Mouse (Mus musculus): ENCODE measurements around the gene Lipe.
A peak's percentile ranks its signal among the peaks of the same experiment; 100 is the strongest.
"Not testable (repeated sequence)": the region's sequence is repeated elsewhere in the genome, so short reads cannot be mapped to it uniquely, and the experiment has no call there.

Gene Lipe

DNA sequence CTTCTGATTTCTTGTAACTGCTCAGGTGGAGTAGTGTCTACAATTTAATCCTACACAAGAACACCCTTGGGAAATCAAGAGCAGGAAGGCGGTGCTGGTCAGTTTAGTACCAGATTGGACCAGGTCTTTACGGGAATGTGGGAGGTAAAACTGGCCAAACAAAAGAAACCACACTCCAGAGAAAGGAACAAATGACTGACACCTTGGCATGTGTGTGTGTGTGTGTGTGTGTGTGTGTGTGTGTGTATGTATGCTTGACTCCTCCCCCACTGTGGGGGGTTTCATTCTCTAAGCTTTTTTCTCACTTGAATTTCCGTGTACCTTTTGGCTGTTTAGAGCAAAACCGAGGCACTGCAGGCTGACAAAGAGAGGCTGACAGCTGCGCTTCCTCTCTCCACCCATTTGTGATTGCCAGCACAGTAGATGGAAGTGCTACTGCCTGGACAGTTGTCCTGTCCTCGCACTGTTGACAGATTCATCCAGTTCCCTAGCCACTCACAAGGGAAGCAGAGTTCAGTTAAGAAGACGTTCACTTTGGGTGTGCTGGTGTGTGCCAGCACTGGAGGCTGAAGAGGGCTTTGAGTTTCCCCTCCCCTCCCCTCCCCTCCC, 14.4 kb upstream of the Lipe start, which contains the start of gene Cxcl17:
Gene Cxcl17, minus strand, starts transcription at position 54 of the 609 bp plus-strand sequence.
- no peak for DNase-seq (ENCODE audit: low spot score)

DNA sequence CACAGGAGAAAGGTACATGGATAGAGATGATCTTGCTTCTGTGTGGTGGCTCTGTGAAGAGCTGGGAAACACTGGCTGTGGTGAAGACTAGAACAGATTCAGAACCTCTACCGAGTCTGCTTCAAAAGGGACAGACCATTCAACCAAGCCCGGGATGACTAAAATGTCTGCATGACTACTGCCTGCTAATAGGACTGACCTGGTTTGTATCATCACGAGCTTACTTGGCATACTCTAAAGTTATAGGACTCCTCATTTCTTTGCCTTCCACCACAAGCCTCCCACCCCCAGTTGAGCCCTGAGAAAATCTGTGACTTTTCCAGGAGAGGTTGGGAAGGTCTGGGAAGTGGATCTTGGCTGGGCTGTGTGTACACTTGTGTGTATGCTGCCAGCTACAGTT, 13.4 kb upstream of the Lipe start:
- DNase-seq (ENCODE audit: low spot score), result no peak

DNA sequence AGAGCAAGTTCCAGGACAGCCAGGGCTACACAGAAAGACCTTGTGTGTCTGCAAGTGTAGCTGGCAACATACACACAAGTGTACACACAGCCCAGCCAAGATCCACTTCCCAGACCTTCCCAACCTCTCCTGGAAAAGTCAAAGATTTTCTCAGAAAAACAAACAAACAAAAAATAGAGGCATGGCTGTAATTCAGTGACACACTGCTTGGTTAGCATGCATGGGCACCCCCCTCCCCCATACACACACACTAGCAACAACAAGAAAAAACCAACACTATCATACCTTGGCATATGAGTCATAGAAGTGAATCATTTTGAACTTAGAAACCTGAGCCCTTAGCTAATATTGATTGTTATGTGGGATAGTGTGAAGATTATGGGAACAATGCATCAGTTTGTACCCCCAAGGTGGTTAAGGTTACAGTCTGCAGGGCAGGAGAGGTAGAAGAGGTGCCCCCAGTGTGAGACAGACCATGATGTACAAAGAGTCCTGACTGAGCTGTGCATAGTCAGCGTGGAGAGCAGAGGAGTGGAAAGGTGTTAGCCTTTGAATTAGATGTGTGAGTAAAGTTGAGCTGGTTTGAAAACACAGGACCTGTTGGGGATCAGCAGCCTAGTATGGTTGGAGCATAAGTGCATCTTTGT, 12.6 kb upstream of the Lipe start:
- DNase-seq (ENCODE audit: low spot score), result no peak

DNA sequence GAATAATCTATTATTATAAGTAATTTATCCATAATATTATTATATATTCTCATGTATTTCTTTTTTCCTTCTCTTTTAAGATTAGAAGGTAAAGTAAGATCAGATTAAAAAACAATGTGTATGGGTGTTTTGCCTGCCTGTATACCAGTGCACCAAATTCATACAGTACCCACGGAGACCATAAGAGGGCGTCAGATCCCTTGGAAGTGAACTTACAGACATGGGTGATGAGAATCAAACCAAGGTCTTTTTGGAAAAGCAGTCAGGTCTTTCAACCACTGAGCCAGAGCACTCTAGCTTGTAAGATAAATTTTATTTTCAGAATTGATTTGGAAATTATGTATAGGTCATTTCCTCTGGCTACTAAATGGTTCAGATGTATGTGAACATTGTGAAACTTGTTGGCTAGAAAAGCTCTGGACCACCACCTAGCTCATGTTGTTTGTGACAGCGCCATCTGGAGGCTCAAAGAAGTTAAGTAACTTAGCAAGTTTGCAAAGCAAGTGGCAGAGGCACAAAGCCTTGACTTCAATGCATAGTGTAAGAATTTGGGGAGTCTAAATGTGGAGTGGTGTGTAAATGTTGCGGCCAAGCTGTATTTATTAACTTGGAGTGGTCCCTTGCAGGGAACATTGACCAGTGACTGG, 10.7 kb upstream of the Lipe start:
- no peak for DNase-seq (ENCODE audit: low spot score)

DNA sequence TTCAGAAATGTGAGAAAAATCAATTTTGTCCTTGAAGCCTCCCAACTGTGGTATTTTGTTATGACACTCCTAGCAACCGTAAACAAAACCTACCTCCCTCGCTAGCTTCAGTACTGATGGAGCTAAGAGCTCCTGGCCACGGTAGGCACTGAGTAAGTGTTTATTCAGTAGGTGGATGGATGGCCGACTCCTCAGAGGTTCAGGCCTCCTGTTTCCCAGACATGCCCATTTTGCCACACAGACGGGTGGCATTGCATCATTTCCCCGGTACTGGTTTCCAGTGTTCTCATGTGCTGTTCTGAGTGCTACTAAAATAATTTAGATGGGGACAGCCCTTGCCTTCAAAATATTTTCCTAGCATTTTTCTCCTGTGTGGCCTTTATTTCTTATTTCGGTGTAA, 8.0 kb upstream of the Lipe start:
- DNase-seq (ENCODE audit: low spot score), result no peak

DNA sequence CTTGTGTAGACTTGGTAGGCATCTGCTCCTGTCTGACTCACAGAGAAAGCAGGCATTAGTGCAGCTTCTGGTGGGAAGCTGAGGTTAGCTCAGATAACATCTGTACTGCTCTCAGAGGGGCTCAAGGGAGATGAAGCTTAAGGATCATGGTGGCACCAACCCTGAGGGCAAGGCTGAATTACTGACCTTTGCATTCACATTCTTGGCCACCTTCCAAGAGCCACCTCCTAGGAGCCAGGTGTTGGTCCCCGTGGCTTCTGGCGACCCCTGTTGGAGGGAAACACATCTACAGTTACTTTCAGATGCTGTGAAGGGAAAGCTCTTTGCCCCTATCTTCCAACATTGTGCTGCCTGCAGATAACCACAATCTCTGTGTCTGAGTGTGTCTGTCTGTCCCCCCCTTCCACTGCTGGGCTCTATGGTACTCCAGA, 4.2 kb upstream of the Lipe start:
- DNase-seq (ENCODE audit: low spot score), result peak; percentile 54

DNA sequence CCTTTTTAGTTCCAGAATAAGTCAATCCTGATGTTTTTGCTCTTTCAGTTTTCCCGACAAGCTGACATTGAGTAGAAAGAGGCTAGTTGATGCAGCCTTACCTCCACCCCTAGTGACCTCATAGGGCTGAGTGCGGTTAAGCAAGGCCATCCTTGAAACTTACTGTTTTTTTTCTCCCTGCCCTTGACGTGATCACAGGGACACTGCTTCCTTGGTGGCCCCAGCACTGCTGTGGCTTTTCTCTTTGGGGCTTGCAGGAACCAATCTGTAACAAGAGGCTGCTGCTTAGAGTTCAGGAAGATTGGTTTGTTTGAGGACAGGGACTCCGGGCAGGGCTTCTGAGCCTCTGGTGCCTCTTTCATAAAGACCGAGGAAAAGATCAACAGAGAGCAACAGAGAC, 3.5 kb upstream of the Lipe start:
- no peak for DNase-seq (ENCODE audit: low spot score)

DNA sequence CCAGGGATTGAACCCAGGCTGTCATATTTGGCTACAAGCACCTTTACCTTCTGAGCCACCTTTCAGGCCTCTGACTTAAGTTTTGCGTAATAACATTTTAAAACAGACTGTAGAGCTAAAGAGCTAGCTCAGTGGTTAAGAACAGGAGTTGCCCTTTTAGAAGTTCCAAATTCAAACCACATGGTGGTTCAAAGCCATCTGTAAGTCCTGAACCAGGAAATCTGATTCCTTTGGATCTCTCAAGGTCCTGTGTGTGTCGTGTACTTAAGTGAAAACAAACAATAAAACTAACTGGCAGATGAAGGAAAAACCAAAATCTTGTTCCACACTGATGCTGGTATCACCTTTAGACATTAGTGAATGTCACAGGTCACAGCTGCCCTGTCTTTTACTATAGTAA, 3.0 kb upstream of the Lipe start:
- DNase-seq (ENCODE audit: low spot score), result no peak

DNA sequence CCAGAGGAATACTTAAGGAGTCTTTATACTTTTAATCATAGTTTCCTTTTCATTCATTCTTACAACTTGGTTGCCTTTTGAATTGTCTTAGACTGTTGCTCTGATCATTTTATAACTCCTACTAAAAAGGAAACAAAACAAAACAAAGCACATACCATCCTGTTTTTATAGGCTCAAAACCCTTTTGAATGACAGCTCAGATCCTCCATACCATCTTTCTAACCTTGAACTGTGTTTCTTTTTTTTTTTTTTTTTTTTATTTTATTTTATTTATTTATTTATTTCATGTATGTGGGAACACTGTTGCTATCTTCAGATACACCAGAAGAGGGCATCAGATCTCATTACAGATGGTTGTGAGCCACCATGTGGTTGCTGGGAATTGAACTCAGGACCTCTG, 518 bp upstream of the Lipe start:
- not testable (repeated sequence) for DNase-seq (ENCODE audit: low spot score)

DNA sequence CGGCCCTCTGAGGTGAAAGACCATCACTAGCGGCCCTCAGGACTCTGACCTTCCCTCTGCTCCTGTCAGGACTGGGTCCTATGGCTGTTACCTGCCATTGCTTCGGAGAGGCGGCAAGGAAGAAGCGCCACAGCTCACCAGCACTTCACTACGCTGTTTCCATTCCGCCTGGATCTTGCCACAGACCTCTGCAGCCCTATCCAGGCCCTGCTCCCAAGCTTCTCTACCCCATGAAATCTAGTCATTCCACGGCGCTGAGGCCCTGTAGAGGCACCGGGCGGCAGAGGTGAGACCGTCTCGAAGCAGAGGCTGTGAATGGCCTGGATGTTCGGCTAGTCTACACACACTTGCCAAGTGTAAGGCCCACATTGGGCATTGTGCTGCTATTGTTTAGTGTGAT, 1.9 kb downstream of the Lipe start:
- no peak for DNase-seq (ENCODE audit: low spot score)

DNA sequence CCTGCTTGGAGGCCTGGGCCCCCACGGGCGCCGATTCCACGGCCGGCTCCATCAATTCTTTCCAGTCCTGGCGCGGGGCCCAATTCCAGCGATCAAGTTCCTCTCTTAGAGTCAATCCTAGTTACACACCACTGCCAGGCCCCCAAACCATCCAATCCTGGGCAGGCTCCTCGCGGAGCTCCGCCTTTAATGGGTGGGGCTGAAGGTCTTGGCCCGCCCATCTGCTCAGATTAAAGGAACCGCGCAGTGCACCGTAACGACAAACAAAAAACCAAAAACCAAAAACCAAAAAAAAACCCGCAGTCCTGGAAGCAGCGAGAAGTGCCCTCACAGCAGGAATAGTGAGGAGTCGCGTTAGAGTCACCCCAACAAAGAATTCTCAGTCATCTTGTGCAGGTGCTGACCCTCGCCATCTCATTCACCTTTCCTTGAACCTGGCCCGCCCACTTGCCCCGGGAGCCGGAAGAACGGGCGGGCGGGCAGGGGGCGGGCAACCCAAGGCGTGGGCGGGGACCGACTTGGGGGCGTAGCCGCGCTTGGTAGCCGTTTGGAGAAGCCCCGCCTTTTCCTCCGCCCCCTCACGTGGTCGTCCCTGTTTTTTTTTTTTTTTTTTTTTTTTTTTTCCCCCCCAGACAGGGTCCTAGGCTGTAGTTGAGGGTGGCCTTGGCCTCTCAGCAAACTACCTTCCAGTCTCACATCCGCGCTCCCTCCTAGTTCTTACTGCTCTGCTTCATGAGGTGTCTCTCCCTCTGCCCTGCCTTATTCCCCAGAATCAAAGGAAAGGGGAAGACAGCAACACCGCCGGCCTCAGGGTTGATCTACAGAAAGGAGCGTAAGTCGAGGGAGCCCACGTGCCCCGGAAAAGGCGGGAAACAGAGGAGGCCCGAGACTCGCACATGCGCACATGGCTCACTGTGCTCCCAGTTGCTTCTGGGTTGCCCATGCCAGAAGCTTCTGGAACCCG, 2.7 kb downstream of the Lipe start:
- peak; percentile 94 for DNase-seq (ENCODE audit: low spot score)

DNA sequence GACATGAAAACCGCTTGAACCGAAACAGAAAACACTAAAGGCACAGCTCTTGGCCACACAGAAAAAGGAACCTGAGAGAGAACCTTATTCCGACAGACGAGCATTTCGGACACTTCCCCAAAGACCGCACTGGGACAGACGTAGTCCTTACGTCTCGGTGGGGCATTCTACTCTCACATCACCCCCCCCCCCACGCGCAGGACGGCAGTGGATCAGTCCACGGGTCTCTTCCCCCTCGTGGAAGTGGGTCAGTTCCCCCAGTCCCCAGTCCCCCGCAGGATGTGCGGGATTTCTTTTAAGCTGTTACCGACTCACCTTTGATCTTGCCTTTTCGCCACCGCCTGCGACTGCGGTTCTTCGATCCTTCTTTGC, 3.3 kb downstream of the Lipe start:
- no peak for DNase-seq (ENCODE audit: low spot score)

DNA sequence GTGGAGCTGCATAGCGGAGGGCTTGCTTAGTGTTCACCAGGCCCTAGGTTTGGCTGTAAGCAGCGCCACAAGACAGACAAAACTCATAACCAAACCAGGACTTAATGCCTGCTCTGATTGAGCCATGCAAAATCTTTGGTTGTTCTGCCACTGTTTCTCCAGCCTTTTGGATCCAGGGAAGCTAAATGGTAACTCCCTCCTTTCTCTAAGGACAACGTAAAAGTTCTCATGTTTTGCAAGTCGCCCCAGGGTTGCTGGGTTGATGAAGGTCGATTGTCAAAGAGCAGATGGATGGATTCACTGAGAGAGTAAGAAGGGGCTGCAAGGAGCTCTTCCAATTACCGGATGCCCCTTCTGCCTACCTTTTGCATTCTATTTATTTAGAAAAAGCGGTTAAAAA, 3.8 kb downstream of the Lipe start:
- no peak for DNase-seq (ENCODE audit: low spot score)

DNA sequence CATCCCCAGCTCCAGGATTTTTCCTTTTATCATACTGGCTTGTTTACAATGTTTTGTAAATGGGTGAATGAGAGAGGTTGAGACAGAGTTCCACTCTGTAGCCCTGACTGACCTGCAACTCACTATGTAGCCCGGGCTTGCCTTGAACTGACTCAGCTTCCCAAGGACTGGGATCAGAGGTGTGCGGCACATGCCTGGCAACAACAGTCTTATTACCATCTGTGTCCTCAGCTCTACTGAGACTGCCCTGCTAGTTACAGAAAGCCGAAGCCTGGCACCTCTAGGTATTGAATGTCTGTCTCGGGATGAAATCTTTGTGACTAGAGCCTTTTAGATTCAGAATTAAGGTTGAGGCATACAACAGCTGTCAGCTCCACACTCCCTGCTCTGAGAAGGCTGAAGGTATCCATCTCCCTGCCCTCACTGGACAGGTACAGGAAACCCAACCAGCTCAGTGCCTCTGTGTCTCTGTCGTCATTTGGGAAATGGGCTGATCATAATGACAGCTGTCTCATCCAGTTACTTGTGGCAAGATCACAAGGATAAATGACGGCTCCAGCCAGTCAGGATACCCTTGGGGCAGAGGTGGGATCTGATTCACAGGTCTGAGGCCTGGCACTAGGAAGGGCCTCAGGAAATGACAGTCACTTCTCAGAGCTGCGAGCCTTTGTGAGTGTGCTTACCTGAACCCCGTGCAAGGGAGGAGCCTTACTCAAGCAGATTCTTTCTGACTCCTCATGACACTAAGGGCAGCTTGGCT, 4.9 kb downstream of the Lipe start:
- DNase-seq (ENCODE audit: low spot score), result peak; percentile 23

DNA sequence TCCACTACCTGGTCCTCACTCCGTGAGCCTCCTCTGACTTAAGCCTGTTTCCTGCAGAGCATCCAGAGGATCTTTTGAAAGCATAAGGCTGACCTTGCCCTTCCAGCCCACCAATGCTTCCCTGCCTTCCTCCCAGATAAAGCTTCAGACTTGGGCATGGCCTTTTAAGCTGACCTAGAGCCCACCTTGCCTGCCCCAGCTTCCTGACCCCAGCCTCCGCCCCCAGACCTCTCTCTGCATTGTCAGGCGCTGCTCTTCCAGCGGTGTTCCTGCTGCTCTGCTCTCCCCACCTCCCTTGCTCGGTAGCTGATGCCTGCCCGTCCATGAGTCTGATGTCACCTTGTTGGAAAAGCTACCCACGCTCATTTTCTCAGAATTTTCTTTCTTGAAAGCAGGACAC, 5.7 kb downstream of the Lipe start:
- DNase-seq (ENCODE audit: low spot score), result no peak

DNA sequence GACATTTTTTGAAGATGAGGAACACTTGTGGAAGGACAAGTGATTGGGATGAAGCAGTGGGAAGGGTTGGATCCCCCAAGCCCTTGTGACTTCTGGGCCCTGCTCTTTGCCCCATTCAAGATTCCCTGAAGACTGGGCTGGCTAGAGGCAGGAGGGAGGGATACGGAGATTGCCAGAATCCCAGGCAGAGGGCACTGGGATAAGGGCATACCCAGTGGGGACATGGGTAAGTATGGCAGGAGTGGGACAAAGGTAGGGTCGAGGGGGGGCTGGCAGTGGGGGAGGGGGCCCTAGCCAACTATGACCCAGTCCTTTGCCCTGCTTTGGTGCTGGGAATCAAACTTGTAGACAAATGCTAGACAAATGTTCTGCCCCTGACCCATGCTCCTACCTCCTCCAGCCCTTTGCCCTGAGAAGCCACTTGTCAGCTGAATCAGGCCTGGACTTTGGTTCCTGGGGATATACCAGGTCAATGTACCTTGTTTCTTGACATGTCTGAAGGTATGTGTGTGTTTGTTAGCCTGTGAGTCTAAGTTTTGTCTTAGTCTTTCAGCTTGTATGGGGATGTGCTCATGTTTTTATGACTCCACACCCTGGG, 6.6 kb downstream of the Lipe start:
- DNase-seq (ENCODE audit: low spot score), result peak; percentile 59

DNA sequence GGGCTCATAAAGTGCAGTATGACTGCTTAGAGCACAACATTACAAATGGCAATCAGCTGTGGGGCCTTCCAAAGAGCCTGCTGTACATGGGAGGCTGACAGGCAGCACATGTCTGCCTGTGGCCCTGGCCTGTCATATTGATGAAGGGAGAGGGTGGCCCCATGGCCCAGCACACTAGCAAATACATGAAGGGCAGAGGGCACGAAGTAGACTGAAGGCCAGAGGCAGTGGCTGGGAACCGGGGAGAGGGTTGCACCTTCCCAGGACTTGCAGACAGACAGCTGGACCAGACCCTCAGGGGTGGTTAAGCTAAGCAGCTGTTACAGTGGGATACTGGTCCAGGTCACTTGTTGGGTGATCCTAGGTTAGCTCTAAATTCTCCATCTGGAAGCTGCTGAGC, 7.5 kb downstream of the Lipe start:
- no peak for DNase-seq (ENCODE audit: low spot score)

DNA sequence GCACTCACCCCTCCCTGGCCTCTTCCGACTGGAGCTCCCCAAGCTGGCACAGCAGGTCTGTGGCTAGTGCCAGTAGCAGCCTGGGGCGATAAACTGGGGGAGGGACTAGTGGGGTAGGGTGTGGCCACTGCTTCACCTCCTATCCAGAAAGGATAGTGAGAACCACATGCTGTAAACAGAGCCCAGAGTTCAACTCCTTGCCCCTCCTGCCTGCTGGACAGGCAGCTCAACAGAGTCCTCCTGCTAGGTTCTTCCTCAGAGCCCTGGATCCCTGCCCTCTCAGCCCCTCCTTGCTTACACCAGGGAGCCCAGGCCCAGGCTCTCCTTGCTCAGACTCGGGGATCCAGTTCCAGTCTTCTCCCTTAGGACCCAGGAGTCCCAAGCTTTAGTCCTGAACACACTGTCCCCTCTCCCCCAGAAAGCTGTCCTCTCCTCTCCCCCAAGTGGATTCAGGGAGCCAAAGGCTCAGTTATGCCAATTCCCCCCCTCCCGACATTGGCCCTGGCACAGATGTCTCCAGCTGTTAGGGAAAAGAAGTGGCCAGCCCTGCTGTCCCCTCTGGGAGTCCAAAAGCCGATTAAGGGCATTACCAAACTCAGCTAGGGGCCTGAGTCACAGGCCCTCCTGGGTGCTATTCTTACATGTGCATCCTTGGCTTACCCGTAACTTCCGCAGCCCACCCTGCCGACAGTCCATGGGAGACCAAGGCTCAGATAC, 8.3 kb downstream of the Lipe start:
- DNase-seq (ENCODE audit: low spot score), result no peak

DNA sequence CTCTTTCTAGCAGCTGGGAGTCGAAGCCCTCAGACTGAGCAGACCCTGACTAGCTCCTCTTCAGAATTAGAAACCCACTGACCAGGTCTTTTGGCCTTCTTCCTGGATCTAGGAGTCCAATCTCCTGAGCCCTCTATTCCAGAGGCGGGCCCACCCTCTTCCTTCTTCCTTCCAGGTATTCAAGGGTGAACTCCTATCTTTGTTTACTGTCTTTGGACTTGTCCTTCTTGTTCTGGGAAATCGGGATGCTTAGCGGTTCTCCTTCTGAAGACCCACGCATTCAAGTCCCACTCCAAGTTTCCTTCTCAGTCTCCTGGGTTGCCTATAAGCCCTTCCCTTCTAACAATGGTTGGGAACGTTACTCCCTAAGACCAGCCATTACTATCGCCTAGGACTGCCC, 9.6 kb downstream of the Lipe start:
- no peak for DNase-seq (ENCODE audit: low spot score)

DNA sequence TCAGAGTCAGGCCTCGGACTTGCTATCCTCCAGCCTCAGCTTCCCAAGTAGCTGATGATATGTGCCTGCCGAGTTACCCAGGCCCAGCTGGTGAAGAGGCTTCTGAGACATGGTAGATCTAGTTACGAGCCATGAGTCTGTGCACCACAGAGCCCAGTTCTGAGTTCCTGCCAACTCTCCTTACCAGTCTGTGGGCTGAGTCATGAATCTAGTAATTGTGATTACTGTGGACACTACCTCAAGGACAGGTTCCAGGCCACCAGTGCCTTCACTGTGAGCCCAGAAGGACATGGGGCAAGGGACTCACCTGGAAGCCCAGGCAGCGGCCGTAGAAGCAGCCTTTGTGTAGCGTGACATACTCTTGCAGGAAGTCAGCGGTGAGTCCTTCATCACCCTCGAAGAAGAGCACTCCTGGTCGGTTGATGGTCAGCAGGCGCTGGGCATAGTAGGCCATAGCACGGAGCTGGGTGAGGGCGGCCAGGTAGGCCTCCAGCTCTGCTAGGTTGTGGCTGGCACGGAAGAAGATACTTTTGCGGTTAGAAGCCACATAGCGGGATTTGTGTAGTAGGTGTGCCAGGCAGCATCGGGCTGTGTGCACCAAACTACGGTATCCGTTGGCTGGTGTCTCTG, 10.6 kb downstream of the Lipe start:
- no peak for DNase-seq (ENCODE audit: low spot score)

Measured in yolk sac, embryonic 10.5 days (tissue).